Mouse (Mus musculus) T-helper 1 cell (primary cell): ENCODE data around the gene Nr5a2.

ENCODE experiments used
- in situ Hi-C: fragments of 300-600 bp; cut with MboI, MseI; formaldehyde crosslinking; loops from one replicate; pipeline ENCODE4 v1.15.1; 2025; ENCODE audit warnings: high pct_unique_total_duplicates

The Nr5a2 gene

GRCm38 (mm10) chr1:136960428-136961012 is at the start of gene Nr5a2:
Gene Nr5a2, minus strand, starts transcription at chr1:136960448.
- in situ Hi-C loops: no loop called here

DNA sequence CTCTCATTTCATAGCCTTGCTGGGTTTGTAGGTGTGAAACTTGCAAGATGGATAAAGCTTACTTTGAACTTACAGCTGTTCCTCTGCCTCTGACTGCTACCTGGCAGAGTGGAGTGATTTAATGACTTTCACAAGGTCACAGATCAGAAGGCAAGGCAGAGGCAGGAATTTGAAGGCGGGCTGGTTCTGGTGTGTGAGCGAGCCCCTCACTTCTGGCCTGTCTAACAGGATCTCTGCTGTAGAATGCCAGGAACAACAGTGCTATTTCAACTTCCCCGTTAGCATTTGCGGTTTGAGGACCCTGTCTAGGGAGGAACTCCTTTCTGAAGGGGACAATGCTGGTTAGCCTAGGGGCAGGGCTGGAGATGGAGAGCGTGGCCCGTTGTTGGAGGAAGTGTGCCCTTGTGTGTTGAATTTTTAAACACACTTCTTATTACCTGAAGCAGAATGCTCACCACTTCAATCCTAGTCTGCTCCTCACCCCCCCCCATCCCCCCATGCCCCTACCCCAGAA is 48.5 kb upstream of the Nr5a2 start:
- in situ Hi-C loops: no loop called here

DNA sequence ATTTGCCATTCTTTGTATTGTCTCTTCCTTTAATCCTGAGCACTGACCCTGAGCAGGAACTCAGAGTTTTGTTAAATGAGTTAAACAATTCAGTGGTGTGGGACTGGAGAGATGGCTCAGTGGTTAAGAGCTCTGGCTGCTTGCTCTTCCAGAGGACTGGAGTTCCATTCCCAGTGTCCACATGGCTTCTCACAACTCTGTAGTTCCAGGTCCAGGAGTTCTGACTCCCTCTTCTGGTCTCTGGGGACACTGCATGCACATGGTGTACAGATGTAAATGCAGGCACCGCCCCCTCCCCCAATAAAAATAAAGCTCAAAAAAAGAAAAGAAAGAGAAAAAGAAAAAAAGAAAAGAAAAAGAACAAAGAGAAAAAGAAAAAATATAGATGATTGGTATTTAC is 43.6 kb upstream of the Nr5a2 start:
- in situ Hi-C loops: no loop called here

- in situ Hi-C loops: no loop called here
Measured at GRCm38 (mm10) chr1:137003144-137003543, 42.9 kb upstream of the Nr5a2 start.

GRCm38 (mm10) chr1:136991762-136992352 is 31.6 kb upstream of the Nr5a2 start:
- in situ Hi-C loops: no loop called here

DNA sequence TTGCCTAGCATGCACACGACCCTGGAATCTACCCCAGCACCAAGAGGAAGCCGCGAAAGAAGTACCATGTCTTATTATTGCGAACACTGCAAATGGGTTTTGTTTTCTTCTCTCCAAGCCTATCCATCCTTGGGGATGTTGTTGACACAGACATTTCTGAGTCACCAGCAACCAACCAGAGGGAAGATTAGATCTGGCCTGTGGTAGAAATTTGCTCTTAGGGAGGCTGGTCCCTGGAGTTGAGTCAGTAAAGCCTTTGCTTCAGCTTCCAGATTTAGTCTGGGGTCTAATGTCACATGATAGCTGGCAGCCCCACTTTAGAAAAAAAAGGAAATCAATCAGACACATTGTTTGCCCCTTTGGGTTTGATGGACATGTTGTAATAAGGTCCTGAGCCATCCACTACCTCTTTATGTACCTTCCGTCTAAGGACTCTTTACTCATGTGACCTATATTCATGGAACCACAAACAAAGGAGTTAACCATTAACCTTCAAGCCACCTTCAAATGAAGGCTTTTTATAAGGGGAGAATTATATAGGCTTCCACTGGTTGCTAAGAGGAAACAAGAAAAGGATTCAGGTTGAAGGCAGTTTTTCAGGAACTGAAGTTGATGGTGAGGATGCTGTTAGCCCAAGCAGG is 20.1 kb upstream of the Nr5a2 start:
- in situ Hi-C loops: no loop called here

DNA sequence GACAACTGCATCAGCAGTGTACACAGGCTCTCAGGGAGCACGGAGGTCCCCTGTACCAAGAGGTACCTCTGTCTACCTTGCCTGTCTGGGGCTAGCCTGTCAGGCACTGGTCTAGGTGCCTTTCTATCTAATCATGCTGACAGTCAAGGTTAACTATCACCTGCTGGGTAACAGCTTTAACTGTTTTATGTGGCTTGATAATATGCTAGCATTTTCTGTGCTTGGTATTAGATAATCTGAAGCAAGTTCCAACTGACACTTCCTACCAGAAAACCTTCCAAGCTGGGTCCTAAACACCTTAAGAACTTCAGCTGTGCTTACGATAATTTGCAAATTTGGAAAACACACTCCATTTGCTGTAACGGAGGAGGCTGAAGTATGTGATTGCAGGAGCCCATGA is 17.6 kb upstream of the Nr5a2 start:
- in situ Hi-C loops: no loop called here

GRCm38 (mm10) chr1:136974040-136974439 is 13.8 kb upstream of the Nr5a2 start:
- in situ Hi-C loops: no loop called here

- in situ Hi-C loops: no loop called here
Measured at GRCm38 (mm10) chr1:136973016-136973415, 12.8 kb upstream of the Nr5a2 start.

- in situ Hi-C loops: no loop called here
Measured at GRCm38 (mm10) chr1:136970995-136971394, 10.7 kb upstream of the Nr5a2 start.

- in situ Hi-C loops: no loop called here
Measured at GRCm38 (mm10) chr1:136966728-136967386, 6.6 kb upstream of the Nr5a2 start.

DNA sequence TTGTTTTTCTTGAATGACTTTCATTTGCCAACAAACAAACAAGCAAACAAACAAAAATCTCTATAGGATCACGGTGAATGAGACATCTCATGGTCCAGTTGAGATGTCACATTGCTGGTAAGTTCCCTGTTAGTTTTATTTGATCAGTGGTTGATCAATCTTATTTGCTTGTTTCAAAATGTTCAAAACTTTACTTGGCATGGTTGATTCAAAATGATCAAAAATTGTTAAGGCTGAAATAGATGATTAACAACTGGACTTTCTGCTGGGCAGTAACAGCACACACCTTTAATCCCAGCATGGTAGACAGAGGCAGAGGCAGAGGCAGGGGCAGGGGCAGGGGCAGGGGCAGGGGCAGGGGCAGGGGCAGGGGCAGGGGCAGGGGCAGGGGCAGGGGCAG is 757 bp downstream of the Nr5a2 start:
- in situ Hi-C loops: no loop called here

DNA sequence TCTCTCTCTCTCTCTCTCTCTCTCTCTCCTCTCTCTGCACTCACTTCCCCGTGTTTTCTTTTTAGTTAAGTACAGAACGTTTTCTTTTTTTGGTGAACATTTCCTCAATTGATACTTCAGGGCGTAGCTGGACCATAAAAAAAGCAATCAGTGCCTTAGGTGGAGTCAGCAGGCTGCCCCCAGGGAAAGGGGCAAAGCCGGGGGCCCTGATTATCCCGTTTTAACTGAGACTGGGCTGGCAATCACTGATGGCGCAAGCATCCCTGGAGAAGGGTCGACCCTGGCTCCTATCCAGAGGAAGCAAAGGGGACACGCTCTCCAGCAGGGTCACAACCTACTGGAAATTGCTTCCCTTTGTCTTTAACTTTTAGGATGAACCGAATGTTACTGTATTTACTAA is 1.6 kb downstream of the Nr5a2 start:
- in situ Hi-C loops: no loop called here

DNA sequence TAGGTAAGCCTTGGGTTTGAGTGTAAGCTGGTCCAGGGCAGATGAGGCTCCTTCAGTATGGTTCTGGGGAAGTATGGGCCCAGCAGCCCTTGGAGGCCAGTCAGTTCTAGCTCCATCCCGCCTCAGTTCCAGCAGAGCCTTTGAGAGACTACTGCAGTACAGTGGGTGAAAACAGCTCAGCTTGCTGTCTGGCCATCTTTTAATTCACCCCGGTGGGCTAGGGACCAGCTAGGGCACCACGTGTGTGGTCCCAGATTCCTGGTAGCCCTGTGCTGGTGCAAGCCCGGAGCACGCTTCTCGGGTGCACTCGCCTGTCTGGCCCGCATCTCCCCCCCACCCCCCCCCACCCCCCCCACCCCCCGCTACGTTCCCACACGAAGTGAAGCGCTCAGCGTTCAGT is 2.1 kb downstream of the Nr5a2 start:
- in situ Hi-C loops: no loop called here

- in situ Hi-C loops: no loop called here
Measured at GRCm38 (mm10) chr1:136957696-136958095, 2.6 kb downstream of the Nr5a2 start.

DNA sequence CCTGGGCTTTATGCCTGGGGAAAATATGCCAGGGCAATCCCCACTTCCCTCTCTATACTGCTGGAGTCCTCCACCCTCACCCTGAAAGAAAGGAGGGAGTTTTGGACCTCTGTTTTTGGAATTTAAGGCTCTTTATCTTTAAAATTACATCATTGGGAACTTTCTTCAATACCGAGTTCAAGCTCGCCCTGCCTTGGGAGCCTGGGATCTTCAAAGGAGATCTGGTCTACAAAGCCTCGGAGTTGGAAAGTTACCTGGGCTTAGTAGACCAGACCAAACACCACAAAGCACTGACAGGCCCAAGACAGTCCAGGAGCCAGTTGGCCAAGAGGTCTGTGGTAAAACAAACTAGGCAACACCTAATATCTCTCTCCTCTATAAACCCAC is 6.1 kb downstream of the Nr5a2 start:
- in situ Hi-C loops: no loop called here

- in situ Hi-C loops: no loop called here
Measured at GRCm38 (mm10) chr1:136953444-136954107, 6.7 kb downstream of the Nr5a2 start.

DNA sequence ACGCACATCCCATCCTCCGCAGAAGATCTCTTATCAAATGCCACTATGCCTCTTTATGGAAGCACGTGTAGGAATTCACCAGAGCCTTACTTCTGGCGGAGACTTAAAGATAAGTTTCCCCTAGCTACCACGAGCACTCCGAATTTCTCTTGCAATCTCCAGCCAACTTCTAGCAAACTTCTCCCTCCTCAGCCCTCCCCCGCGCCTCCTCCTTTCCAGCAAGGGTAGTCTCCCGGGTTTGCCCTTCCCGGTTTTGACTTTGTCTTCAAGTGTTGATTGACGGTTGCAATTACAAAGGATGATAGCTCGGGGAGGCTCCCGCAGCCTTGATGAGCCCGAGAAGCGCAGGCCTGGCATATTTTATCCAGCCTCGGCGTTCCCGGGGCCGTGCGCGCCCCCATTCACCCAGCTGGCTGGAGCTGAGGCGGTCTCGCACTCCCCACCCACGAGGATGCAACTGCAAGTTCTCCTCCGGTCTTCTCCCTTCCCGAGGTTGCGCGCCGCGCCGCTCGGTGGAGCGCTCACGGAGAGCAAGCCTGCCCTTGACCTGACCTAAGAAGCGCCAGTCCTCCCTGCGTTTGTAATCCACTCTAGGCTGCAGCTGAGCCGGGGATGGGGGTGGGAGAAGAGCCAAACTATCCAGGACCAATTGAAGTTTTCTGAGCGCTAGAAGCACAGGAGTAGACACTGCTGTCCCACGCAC is 7.5 kb downstream of the Nr5a2 start:
- in situ Hi-C loops: no loop called here

- in situ Hi-C loops: no loop called here
Measured at GRCm38 (mm10) chr1:136951946-136952531, 8.2 kb downstream of the Nr5a2 start.

DNA sequence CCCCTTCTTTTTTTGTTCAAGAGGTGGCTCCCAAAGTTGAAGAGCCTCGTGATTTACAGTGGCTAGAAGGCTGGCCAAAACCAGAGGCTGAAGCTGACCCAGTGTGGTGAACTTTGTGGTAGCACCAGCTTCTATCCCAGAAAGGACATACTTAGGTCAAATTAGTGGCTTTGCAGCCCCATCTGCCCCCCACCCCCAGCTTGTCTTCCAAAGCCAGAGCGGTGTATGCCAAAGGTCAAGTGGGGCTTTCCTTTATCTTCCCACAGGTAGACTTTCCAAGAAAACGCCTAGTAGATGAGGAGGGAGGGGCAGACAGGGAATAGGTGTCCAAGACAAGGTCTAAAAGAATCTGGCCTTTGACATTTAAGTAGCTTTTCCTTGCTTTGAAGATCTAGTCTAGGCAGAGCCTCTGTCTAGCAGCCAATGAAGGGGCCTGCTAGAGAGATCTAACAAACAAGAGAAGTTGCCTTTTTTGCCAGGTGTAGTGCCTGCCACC is 9.0 kb downstream of the Nr5a2 start:
- in situ Hi-C loops: no loop called here

GRCm38 (mm10) chr1:136949323-136949741 is 10.9 kb downstream of the Nr5a2 start:
- in situ Hi-C loops: no loop called here
